Mouse (Mus musculus) retina, adult 2 months (tissue): ENCODE results near the gene Tst.
A peak's percentile ranks its signal among the peaks of the same experiment; 100 is the strongest.

Source experiments
- DNase-seq: peaks from one replicate; pipeline ENCODE4 v3.0.0-alpha.2; 2012; ENCODE audit warnings: low read depth, low spot score

Gene Tst

DNA sequence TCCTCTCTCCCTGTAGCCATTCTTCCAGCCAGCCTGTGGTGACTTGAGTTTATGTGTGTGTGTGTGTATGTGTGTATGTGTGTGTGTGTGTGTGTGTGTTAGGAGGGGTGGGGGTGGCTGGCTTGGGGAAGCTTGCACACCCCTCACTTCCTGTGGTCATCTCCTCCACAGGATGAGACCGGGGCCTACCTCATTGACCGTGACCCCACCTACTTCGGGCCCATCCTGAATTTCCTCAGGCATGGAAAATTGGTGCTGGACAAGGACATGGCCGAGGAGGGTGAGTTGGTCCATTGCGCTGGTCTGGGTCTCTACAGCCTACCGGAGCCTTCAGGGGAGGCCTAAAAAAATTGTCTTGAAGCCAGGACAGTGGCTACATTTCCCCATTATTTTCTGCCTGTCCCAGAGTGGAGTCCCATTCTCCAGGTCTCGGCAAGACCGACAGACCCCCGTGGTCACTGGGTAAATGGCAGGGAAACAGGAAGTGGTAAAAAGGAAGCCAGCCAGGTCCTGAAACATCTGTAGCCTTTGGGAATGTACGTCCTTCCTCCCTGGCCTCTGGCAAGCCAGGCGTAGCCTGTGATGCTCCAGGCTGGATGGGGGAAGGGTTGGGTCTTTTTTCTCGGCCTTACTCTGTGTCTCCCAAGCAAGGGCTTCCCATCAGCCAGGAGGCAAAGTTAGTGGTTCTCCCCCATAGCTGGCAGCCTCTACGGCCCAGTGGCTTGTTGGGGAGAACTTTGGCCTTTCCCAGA, 24.3 kb upstream of the Tst start:
- DNase-seq: no peak

DNA sequence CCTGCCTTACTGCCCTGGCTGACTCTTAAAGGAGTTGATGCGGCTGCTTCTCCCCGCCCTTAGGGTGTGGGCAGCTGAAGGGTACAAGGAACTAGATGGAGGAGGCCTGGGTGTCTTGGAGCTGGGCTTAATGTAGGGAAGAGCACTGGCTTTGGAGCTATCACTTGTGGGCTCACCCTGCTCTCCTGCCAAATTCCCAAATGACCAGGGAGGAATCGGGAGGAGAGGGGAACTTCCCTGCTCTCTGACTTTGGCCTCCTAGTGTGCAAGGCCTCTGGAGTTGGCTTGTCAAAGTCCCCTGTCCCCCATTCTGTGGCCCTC, 23.4 kb upstream of the Tst start:
- no peak for DNase-seq

DNA sequence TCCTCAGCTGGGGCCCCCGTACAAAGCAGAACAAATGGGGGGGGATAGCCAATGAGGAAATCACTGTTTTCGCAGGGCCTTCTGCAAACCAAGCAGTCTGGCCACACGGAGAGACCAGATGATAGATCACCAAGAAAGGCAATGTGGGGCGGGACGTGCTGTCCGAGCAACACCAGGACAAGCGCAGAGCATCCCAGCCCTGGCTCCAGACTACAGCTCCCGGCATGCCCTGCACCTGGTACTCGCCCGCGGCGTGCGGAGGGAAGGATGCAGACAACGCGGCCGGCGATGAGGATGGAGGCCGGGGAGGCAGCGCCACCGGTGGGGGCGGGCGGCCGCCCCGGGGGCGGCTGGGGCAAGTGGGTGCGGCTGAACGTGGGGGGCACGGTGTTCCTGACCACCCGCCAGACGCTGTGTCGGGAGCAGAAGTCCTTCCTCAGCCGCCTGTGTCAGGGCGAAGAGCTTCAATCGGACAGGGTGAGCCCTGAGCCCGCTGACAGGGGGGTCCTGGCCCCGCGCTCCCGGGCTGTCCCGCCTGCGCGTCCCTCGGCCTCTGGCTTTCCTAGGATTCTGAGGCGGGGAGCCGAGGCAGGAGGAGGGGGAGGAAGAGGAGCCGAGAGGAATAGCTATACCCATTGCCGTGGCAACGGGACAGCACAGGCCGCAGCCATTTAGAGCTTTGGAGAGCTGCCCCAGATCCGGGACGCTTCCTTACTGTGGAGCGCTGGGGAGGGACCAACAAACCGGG, 22.9 kb upstream of the Tst start, which contains the start of gene Kctd17:
Gene Kctd17, plus strand, starts transcription at position 174 of the 748 bp plus-strand sequence.
- DNase-seq: no peak

DNA sequence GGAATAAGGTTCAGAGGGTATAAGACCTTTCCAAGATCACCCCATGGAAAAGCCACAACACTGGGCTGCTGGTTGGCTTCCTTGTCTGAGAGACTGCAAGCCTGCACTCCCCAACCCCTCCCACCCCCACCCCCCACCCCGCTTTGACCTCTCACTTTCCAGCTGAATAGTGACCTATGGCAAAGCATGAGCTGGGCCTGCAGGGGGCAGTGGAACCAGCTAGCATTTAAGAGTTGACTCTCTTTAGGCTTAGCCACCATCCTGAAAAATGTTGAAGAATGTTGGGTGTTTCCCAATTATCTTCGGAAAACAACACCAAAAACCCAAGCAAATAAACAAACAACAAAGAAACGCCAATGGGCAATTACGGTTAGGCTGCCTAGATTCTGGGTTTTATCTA, 19.5 kb upstream of the Tst start:
- no peak for DNase-seq

DNA sequence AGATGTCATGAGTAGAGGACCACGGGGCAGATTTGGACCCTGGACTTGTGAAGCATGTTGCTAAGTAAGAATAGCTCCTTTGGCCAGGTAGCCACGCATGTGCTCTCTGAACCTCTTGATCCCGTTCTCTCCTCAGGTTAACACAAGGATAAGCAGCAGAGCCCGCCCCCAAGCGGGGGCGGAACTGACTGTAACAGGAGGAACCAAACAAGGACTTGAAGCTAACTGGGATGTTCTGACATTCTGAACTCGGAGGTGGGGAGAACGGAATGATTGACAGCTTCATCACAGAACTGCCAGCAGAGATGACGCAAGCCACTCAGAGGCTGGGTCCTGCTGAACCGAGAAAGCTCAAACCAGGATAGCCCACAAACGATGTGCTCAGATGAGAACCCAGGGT, 18.8 kb upstream of the Tst start:
- no peak for DNase-seq

DNA sequence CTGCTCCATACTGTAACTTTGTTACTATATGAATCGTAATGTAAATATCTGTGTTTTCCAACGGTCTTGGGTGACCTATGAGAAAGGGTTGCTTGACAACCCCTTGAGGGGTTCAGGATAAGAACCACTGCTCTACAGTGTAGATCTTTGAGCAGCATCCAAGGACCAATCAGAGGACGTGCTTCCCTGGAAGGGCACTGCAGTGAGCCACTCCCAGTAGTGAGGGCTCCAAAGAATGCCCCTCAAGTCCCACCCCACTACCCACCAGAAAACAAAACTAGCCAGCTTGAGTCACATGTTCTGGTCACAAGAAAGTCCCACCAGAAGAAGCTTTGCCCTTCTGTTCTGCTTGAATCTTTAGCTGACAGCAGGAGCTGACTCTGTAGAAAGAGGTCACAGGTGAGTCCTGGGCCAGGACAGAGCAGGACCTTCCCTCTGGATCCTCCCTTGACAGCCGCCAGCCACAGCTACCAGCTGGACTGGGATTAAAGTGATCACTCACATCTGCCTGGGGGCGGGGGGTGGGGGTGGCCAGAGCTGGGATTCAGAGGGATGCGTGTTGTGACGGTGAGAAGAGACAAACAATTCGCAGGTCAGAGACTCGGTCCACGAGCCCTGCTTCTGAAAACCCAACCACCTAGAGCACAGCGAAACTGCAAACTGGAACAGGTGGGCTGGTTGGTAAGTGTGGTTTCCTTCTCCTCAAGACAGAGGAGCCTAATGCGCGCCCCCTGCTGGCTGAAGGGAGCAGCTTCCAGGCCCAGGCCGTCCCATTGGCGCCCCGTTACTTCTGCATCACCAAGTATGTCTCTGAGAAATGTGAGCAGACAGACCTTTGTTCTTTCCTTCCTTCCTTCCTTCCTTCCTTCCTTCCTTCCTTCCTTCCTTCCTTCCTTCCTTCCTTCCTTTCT, 16.6 kb upstream of the Tst start:
- DNase-seq: peak; percentile 49

DNA sequence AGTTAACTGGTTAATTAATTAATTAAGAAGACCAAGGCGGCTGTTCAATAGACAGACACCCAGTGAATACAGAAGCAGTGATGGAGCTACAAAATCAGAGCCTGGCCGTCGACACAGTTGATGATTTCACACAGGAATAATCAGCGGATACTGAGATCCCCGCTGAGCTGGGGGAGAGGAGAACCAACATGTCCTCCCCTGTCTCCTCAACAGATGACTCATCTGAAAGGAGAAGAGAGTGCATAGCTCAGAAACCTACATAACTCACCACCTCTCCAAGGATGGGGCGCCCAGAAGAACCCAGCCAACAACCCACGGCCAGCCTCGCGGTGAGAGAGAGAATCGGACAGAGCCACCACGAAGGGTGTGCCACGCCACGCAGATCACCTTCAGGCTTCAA, 14.7 kb upstream of the Tst start:
- no peak for DNase-seq

DNA sequence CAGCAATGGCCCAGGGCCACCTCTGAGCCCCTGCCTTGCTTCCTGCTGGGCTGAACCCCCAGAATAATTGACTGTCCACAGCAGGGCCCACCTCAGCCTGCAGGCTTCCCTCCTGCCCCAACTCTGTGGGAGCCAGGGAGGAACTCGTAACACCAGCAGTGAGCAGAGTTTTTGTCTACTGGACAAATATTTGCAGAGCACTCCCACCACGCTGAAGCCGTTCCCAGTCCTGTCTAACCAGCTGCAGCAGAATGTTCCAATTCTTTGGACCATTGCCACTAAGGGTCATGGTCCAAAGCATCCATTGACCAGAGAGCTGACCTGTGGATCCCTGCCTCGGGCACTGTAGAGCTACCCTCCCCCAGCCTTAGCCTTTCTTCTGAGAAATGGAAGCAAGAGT, 11.2 kb upstream of the Tst start:
- DNase-seq: no peak

DNA sequence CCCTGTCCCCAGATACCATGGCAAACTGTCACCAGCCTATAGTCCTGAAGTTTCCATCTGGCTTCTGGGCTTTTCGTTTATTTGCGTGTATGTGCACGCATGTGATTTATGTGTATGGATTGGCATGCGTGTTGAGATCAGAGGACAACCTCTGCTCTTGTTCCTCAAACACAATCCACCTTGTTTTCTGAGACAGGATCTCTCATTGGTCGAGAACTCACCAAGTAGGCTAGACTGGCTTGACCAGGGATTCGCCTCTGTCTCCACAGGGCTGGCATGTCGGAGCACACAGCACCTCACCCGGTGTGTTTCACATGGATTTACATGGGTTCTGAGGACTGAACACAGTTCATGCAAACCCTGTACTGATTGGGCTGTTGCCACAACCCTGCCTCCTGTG, 8.4 kb upstream of the Tst start:
- no peak for DNase-seq

DNA sequence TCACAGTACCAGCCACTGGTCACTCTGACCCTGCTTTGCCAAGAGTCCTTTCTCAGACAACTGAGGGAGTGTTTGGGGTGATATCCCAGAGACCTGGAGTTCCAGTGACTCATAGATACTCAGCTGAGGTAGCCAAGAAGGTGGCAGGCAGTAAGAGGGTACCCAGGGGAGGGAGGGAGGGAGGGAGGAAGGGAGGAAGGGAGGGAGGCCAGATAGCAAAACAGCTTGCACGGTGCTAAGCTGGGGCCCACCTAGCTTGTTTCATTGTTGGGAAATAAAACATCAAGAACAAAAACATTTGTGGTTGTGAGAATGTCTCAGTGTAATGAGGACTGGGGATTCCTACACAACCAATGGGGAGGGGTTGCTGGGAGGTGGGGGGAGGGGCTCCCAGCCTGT, 8.0 kb upstream of the Tst start:
- DNase-seq: no peak

DNA sequence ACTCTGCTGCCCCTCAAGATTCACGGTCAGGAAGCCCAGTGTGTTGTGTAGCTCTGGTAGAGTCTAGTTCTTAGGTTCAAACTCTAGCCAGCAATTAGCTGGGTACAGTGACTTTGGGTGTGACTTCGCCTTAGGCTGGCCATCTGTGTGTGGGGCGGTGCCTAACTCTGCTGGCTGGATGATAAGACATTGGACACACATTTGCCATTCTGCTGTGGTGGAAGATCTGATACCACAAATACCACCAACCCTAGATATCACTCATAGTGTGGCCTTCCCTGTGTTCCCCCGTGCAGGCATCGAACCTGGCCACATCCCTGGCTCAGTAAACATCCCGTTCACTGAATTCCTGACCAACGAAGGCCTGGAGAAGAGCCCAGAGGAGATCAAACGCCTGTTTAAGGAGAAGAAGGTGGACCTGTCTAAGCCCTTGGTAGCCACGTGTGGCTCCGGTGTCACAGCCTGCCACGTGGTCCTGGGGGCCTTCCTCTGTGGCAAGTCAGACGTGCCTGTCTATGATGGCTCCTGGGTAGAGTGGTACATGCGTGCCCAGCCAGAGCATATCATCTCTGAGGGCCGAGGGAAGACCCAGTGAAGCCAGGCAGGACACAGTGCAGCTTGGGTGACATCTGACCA, 7.5 kb upstream of the Tst start:
- no peak for DNase-seq

DNA sequence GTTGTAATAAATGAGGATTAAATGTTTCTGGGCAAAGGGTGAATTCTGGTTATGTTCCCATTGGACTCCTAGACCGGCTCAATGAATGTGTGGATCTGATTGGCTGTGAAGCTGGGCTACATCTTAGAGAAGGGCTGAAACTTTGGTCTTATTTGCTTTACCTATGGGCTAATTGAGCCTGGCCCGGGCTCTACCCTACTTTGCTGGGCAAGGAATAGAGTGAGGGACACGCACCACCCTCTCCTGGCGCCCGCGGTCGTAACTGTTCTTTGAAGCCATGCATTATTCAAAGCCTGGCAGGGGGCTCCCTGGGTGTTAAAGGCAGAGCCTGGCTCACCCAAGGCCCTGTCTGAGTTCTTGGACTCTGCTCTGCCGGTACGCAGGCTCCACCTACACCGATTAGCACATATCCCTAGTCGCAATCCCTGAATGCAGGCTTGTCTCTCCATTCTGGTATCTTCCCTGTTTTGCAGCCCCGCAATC, 3.9 kb upstream of the Tst start:
- DNase-seq: no peak

DNA sequence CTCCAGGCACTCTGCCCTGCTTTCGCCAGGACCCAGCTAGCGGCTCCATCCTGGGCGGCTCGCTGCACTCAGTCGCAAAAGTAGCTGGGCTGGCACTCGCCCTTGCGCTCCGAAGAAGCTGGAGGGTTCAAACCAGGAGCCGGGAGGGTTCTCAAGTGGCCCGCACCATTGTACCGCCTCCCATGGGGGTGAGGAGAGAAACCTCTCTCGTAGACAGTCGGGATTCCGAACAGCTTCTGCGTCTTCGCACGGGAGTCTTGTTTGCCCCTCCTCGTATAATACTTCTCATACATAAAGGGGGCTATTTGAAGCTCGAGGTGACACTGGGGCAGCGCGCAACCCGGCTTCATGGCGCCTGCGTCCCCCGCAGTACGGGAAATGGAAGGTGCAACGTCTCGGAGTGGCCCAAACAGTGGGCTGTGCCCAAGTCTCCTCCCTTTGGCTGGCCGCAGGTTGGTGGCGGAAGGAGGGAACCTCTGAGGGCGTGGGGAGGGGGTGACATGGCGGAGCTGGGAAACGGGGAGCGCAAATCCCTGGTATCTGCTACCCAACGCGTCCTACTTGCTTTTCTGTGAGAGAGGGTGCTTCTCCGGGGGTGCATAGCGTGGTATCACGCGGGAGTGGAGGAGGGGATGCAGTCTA, 707 bp upstream of the Tst start, which contains the start of gene Mpst:
Gene Mpst, plus strand, starts transcription at position 124 of the 642 bp plus-strand sequence.
- DNase-seq: peak; percentile 58

DNA sequence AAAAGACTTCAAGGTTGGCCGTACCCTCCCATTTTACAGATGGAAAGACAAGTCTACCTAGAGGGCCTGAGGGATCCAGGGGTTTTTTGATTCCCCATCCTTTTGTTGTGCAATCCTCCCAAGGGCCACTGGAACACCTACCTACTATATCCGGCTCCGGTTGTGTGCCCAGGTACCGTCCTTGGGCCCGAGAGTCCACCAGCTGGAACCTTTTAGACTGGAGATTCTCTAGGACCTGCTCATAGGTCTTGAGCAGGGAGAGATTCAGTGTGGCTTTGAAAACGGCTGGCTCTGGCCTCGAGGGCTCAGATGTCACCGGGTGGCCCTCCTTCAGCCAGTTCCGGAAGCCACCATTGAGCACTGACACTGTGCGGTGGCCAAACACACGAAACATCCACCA, 609 bp downstream of the Tst start:
- no peak for DNase-seq

DNA sequence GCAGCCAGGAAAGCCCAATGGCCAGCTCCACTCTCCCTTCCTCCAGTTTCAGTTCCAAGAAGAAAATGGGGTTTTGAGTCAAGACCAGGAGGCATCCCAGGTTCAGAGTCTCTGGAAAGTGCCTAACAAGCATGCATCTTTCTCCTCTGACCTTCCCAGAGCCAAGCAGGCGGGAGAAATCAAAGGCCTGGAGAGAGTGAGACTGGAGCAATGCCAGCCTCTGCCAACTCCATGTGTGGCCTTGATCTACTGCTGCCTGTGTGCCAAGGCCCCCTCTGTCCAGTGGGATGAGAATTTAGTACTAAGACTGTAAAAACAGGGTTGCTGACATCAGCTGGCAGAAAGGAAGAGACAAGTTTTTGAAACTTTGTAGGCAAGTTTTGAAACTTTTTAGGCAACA, 1.8 kb downstream of the Tst start:
- no peak for DNase-seq

DNA sequence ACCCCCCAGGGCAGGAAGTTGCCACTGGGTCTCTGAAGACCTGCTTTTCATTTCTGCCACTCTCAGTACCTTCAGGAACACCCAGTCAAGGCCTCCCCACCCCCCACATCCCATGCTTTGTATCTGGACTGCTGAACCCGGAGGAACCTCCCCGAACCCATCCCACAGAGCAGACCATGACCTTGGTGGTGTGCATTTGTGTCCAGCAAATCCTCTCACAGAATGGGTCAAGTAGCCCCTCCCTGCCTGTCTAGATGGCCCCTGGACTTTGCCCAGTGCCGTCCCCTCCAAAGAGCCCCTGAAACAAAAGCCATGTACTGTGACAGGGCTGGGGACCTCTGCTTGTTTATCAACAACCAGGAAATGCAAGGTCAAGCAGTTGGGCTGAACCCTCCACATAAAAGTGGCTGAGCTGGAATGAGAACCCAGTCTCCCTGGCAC, 2.4 kb downstream of the Tst start:
- DNase-seq: no peak

DNA sequence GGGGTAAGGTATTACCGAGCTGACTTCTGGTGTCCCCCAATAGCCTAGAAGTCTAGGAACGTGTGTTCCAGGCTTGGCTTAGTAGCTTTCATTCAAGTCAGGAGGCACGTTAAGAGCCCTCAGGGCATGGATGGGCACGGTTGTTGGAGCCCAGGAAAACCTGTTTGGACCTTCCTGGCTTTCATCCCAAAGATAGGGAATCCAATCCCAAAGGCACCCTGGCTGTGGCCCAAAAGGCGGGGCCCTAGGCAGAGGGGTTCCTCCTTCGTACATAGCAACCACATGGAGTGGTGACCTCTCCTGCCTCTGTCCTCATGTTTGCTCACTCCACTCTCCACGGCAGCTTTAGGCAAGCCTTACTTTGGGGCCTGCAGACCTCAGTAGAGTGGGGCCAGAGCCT, 3.3 kb downstream of the Tst start:
- DNase-seq: no peak

DNA sequence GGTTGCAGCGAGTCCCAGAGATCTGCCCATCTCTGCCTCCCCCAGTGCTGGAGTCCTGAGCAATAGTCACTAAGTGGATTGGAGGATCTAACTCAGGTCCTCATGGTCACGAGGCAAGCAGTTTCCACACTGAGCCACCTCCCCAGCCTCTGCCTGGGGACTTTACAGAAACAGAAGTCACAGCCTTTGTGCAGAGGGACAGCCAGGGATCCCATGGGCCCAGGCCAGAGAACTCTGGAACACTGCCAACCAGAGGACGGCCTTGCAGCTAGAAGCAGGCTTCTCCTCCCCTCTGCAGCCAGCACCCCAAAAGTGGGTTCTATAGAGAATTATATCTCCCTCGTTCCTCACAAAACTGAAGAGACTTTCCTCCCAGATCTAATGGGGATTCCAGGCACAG, 3.8 kb downstream of the Tst start:
- DNase-seq: no peak

DNA sequence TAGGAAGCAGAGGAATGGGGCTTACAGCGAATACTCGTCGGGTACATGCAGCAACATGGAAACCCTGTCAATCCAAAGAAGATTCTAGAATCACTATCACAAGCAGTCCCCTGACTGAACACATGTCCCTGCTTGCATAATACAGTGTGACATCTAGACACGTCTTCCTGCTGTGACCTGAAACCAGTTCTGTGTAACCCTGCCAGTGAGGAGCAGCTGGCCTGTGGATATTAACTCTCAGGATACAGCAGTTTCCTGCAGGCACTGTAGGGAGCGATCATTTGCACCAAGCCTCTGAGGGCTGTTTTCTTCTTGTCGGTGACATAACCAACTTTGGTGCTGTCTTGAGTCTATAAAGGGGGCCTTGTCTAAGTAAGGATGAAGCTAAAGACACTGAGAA, 4.4 kb downstream of the Tst start:
- DNase-seq: no peak

DNA sequence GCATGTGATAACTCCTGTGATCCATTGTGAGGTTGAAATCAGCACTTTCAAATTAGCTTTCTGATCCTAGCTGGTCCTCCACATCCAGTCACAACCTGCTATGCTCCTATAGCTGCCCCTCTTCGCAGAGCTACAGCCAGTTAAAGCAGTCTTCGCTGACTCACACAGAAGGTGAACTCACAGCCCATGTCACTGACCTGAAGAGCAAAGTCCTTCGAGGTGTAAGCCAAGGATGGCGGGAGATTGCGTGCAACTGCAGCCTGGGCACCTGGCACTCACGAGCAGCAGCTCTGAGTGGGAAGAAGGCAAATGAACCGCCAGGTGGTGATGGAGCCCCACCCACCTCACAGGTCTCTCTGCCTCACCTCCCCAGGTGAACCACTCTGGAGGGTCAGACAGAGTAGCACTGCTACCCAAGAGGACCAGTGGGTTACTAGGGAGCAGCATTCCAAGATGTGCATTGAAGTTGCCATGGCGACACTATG, 10.2 kb downstream of the Tst start, which contains the start of gene Tex33:
Gene Tex33, minus strand, starts transcription at position 435 of the 485 bp plus-strand sequence.
- DNase-seq: no peak

DNA sequence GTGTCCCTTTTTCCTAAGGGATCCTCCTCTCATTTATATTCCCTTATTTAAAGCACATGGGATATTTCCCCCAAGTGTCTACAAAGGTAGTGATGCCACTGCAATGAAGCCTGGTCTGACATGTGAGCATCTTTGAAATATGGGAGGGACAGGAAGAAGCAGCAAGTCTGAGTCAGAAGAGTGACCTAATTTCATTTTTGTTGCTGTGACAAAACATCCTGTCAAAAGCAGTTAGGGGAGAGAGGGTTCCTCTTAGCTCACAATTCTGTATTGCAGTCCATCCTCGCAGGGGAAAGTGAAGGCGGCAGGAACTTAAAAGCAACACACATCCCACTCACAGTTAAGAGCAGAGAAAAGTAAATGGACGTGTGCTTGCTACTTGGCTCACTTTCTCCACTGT, 14.9 kb downstream of the Tst start:
- no peak for DNase-seq
